Mouse (Mus musculus) liver, embryonic 16.5 days (tissue): ENCODE measurements at regions not wholly inside any gene's neighbourhood (a gene's known extent, or its start where the extent isn't known, plus 50 kb on each side); places are given as distances from the start of the nearest gene placed in this dataset.

ENCODE experiments used
- ATAC-seq: fragments of 200-750 bp; cut with Nextera tagmentation; 2 replicates; pipeline ENCODE4 v1.8.0; 2017; ENCODE audit warnings: low read depth, mild to moderate bottlenecking, moderate number of reproducible peaks, moderate library complexity
- H3K27ac ChIP-seq: fragments of 300-500 bp; sonication (generic); 2 replicates; pipeline ENCODE4 v1.5.1; 2014; ENCODE audit warnings: mild to moderate bottlenecking, low read length
- H3K27me3 ChIP-seq: fragments of 300-500 bp; sonication (generic); 2 replicates; pipeline ENCODE4 v1.6.1; 2014; ENCODE audit warnings: low read depth, low read length, mixed read lengths; ENCODE audit not compliant: control insufficient read depth, insufficient read depth
- H3K36me3 ChIP-seq: fragments of 300-500 bp; sonication (generic); 2 replicates; pipeline ENCODE4 v1.6.1; 2014; ENCODE audit warnings: mild to moderate bottlenecking; ENCODE audit not compliant: control insufficient read depth, insufficient read depth
- H3K4me1 ChIP-seq: fragments of 300-500 bp; sonication (generic); 2 replicates; pipeline ENCODE4 v1.6.1; 2014; ENCODE audit warnings: low read depth, low read length, mixed read lengths; ENCODE audit not compliant: control insufficient read depth
- H3K4me2 ChIP-seq: fragments of 300-500 bp; sonication (generic); 2 replicates; pipeline ENCODE4 v1.6.1; 2014; ENCODE audit warnings: low read depth, low read length, mixed read lengths
- H3K4me3 ChIP-seq: fragments of 300-500 bp; sonication (generic); 2 replicates; pipeline ENCODE4 v1.5.1; 2014; ENCODE audit warnings: low read depth, mild to moderate bottlenecking, low read length
- H3K9ac ChIP-seq: fragments of 300-500 bp; sonication (generic); 2 replicates; pipeline ENCODE4 v1.6.1; 2014; ENCODE audit warnings: low read depth, low read length
- H3K9me3 ChIP-seq: fragments of 300-500 bp; sonication (generic); replicated peaks from 2 replicates; pipeline ENCODE4 v1.6.1; 2016; ENCODE audit warnings: low read length; ENCODE audit not compliant: control insufficient read depth
- WGBS: fragments of 180-500 bp; shearing (Covaris S2); extraction: QIAGEN DNeasy Blood & Tissue Kit; methylation state at CpG from one replicate; pipeline ENCODE4 v1.1.7; 2014; ENCODE audit not compliant: insufficient replicate concordance; 5-methylcytosine and 5-hydroxymethylcytosine counted together

DNA sequence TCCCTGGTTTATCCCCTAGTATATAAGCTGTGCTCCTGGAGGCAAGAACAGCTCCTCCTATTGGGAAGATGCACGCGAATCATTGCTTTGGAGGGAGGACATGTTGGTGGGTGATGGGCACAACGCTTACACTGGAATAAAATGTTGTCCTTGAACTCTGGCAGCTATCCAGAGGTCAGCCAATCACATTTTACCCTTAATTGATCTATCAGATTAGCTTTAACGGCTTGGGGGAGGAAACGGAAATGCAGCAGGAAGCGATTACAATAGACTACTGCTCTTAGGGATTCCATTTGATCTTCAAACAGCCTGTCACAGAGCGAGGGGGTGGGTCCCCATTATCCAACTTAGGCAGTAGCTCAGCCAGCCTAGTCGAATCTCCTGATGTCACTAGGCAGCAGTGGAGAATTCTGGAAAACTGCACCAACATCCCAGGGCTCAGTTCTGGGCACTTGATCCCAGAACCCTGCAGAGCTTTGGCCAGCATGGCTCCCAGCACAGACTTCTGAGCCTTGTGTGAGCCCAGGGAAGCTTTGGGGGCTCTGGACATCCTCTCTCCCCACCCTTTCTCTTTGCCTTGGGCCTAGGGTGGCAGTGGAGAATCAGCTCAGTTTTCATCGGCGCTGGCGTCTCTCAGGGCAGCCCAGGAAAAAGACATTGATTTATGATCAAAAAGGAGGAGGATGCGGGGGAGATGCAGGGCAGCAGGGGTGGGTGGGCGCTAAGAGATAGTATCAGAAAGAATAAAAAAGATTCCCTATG lies 275.4 kb downstream of the Uaca start:
- Histone ChIP-seq H3K27me3 (no peaks in the 10 kb centered on the region), H3K4me2 (no peak overlapping the region), H3K27ac (no peak overlapping the region), H3K9ac (no peak overlapping the region), H3K4me3 (no peak overlapping the region), H3K36me3 (no peaks in the 10 kb centered on the region), H3K9me3 (no peaks in the 10 kb centered on the region), H3K4me1 (no peaks in the 10 kb centered on the region)
- ATAC-seq: no peak
- WGBS: 27% methylated on average over 13 of the region's 13 CpGs

DNA sequence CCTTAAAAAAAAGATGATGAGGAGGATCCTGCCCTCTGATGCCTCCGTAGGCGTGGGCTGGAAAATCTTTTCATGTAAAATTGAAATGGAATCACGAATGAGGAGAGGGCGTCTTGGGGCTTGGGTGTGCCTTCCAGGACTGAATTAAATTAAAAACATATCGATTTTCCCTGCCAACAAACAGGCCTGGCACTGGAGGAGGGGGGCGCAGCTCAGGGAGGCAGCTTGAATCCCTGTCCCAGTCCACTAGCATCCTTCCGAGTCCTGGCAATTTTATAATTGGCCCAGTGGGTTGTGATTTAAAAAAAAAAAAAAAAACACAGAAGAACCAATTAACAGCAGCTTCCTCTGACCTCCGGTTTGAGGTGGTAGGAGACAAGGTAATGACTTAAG lies 276.0 kb downstream of the Uaca start:
- H3K27ac ChIP-seq: no peak overlapping the region
- H3K4me1 ChIP-seq: no peaks in the 10 kb centered on the region
- 64% methylated on average over 8 of the region's 8 CpGs for WGBS
- H3K9ac ChIP-seq: no peak overlapping the region
- ATAC-seq: no peak
- H3K4me2 ChIP-seq: no peak overlapping the region
- H3K4me3 ChIP-seq: no peak overlapping the region
- no peaks in the 10 kb centered on the region for H3K27me3 ChIP-seq
- H3K9me3 ChIP-seq: no peaks in the 10 kb centered on the region
- H3K36me3 ChIP-seq: no peaks in the 10 kb centered on the region

DNA sequence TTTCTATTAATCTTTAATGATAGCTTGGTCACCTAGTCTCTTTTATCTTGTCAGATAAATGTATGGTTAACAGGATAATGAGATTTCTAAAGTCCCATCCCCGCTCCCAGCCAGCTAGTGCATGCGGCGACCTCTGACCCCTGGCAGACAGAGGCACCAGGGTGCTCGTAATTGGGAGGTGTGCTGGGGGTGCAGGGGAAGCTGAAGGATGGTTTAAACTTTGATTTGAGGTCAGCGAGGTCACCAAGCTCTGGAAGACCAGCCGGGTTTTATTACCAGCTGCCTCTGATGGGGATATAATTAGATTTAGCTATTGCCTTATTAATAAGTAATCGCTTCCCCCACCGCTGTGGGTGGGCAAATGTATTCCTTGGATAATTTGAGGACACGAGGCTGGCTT lies 276.5 kb downstream of the Uaca start:
- no peaks in the 10 kb centered on the region for H3K9me3 ChIP-seq
- no peak overlapping the region for H3K9ac ChIP-seq
- no peak for ATAC-seq
- H3K4me2 ChIP-seq: no peak overlapping the region
- 53% methylated on average over 9 of the region's 9 CpGs for WGBS
- no peak overlapping the region for H3K4me3 ChIP-seq
- no peak overlapping the region for H3K27ac ChIP-seq
- H3K36me3 ChIP-seq: no peaks in the 10 kb centered on the region
- no peaks in the 10 kb centered on the region for H3K4me1 ChIP-seq
- no peaks in the 10 kb centered on the region for H3K27me3 ChIP-seq

DNA sequence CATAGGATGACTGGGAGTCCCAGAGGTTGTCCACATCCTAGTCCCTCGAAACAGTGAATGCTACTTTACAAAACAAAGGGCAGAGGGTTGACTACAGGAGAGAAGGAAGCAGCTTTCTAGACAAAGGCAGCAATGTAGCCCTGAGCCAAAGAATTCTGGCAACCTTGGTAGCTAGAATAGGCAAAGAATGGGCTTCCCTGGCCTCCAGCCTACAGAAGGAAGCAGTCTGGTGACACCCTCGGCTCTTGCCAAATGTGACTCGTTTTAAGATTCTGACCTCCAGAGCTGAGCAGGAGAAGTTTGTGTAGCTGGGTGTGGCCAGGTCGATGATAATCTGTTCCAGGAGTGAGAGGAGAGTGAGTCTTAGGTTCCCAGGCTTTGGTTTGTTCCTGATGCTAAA lies 279.1 kb downstream of the Uaca start:
- H3K9me3 ChIP-seq: no peaks in the 10 kb centered on the region
- H3K4me1 ChIP-seq: no peaks in the 10 kb centered on the region
- H3K27ac ChIP-seq: no peak overlapping the region
- no peak overlapping the region for H3K4me3 ChIP-seq
- WGBS: 43% methylated on average over 4 of the region's 4 CpGs
- H3K9ac ChIP-seq: no peak overlapping the region
- H3K27me3 ChIP-seq: no peaks in the 10 kb centered on the region
- no peak for ATAC-seq
- H3K4me2 ChIP-seq: no peak overlapping the region
- no peaks in the 10 kb centered on the region for H3K36me3 ChIP-seq

DNA sequence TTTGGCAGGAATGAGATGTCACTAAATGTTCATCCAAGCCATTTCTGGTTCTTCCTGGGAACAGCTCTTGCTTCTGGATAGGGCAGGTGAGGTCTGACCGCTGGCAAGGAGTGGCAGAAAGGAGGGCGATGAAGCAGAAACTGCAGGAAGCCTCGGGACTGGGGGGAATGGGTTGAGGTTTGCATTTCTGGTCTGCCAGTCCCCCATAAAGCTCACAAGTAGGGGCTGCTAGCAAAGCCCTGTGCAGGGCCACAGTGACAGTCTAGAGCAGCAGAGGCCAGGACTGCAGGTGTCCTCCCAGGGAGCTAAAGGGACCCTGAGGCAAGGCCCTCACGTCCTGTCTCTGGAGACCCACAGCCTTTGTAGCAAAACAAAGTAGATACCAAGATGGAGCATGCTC lies 280.7 kb downstream of the Uaca start:
- 50% methylated on average over 4 of the region's 4 CpGs for WGBS
- Histone ChIP-seq H3K36me3 (no peaks in the 10 kb centered on the region), H3K27ac (no peak overlapping the region), H3K4me2 (no peak overlapping the region), H3K4me3 (no peak overlapping the region), H3K4me1 (no peaks in the 10 kb centered on the region), H3K9me3 (no peaks in the 10 kb centered on the region), H3K9ac (no peak overlapping the region), H3K27me3 (no peaks in the 10 kb centered on the region)
- no peak for ATAC-seq

DNA sequence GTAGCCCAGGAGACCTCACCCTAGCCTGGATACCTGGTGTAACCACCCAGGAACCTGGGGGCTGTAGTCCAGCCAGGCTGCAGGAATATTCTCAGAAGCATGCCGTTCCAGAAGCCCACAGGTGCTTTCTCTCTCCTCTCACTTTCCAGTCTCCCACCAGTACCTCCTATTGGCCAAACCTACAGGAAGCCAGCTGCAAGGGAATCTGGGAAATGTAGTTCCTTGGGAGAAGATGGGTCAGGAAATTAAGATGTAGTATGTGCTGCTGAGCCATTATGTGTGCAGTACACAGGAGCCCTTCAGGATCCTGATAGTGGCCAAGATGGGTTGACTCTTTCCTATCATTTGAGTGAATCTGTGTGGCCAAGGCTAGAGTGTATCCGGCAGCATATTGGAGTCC lies 282.8 kb downstream of the Uaca start:
- Histone ChIP-seq H3K4me3 (no peak overlapping the region), H3K27ac (no peak overlapping the region), H3K36me3 (no peaks in the 10 kb centered on the region), H3K27me3 (no peaks in the 10 kb centered on the region), H3K4me1 (no peaks in the 10 kb centered on the region), H3K9me3 (no peaks in the 10 kb centered on the region), H3K4me2 (no peak overlapping the region), H3K9ac (no peak overlapping the region)
- 58% methylated on average over 2 of the region's 2 CpGs for WGBS
- no peak for ATAC-seq

DNA sequence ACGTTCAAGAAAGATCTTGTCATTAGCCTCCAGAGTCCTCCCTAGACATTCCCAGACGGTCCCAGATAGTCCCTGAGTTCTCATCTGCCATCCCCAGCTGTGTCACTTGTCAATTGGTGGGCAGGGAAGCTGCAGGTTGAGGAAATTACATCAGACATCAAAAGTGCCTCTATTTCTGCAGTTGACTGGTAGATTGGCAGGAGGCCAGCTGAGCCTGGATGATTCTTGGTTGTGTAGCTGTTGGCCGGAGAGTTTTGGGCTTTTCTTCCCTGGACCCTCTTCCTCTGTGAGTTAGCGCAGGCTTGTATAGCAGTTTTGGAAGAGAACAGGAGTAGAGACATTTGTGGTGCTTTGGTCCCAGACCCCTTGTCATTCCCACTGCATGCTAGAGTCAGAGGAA lies 283.5 kb downstream of the Uaca start:
- Histone ChIP-seq H3K4me3 (no peak overlapping the region), H3K36me3 (no peaks in the 10 kb centered on the region), H3K4me2 (no peak overlapping the region), H3K9me3 (no peaks in the 10 kb centered on the region), H3K27ac (no peak overlapping the region), H3K27me3 (no peaks in the 10 kb centered on the region), H3K4me1 (no peaks in the 10 kb centered on the region), H3K9ac (no peak overlapping the region)
- 58% methylated on average over 4 of the region's 4 CpGs for WGBS
- ATAC-seq: no peak

DNA sequence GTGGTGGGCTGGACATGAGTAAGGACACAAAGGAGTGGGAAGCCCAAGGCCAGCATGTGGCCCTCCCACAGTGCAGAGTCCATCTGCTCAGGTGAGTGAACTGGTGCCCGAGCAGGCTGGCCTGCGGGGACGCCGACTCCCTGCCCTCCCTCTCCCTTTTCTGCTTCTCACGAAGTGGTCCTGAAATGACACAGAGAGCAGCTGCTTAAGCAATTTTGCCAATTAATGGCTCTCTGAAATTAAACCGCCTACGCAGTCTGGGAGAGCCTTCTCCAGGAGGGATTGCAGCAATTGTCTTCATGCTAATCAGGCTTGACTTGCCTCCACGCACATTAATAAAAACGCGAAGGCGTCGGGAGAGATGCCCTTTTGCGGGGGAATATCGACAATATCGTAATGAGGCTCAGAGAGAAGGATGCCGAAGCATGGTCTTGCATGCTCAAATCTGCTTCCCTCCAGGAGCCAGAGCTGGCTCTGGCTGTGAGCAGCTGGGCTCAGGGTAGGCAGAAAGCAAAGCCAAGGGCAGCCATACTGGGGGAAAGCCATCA lies 287.2 kb downstream of the Uaca start:
- Histone ChIP-seq H3K4me3 (no peak overlapping the region), H3K27me3 (no peaks in the 10 kb centered on the region), H3K4me1 (no peaks in the 10 kb centered on the region), H3K36me3 (no peaks in the 10 kb centered on the region), H3K4me2 (no peak overlapping the region), H3K27ac (no peak overlapping the region), H3K9ac (no peak overlapping the region), H3K9me3 (no peaks in the 10 kb centered on the region)
- ATAC-seq: no peak
- WGBS: 60% methylated on average over 16 of the region's 16 CpGs

DNA sequence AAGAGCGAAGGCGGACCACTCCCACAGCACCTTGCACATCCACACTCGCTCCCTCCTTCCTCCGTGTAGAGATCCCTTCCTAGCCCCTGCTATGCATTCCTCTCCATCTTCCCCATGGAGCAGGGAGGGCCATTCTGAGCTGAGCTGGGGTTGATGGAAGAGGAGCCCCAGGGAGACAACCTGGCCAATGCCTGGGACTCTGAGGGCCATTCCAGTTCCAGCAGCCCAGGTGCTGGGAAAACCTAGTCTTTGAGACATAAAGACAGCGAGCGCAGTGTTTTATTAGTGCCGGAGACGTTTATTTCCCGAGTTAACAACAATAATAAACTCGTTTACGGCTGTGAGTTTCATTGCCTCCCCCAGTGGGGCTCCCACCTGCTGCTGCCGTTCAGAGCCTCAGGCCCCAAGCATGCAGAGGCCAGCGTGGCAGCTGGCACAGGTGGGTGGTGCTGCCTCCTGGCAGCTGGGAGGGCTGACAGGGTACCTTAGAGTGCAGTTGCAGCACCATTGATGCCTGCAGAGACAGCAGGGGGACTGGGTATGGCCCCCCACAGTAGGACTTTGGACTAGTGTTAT lies 287.4 kb upstream of the Tle3 start:
- Histone ChIP-seq H3K36me3 (no peaks in the 10 kb centered on the region), H3K27me3 (no peaks in the 10 kb centered on the region), H3K27ac (no peak overlapping the region), H3K4me3 (no peak overlapping the region), H3K9ac (no peak overlapping the region), H3K9me3 (no peaks in the 10 kb centered on the region), H3K4me2 (no peak overlapping the region), H3K4me1 (no peaks in the 10 kb centered on the region)
- no peak for ATAC-seq
- WGBS: 63% methylated on average over 13 of the region's 13 CpGs
